Mouse (Mus musculus): Measurements from ENCODE around the gene Bnc1. TPM values are rescaled to one million over a fixed set of nuclear protein-coding genes. Genes with fewer than 3 reads are reported as not detected.

Bnc1 gene
- polyA plus RNA-seq, 1 experiment, result 0.07 TPM

DNA sequence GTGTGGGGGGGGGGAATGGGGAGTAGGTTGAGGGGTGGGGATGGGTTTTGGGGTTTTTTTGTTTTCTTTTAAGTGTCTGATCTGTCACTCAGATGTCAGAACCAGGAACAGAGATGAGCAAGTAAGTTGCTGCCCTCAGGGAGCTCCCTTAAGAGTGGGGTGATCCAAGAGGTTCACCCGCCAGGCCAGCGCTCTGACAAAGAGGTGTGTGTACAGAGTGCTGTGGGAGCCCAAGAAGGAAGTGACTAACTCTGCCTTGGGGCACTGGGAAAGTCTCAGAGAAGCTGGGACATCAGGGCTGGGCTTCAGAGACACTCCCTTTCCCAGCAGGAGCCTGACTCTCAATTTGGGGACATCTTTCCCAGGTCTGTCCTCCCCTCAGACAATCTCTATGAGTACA is 25.9 kb upstream of the Bnc1 start:
- TF ChIP-seq CTCF (IDR thresholded peaks at IDR 0.05; ENCODE audit: extremely low read depth, insufficient read depth, insufficient read length, insufficient replicate concordance) (no peak), POLR2A (IDR thresholded peaks at IDR 0.05; ENCODE audit: low read depth, low read length) (no peak)
- H3K4me3 ChIP-seq (ENCODE audit: extremely low read depth, insufficient read depth, insufficient read length), result no peak overlapping the region
- DNase-seq (ENCODE audit: low read depth in 1 of 2, low spot score in 2 of 2), result no peak
- WGBS, result 65% methylated on average over 2 of the region's 2 CpGs
- no peaks in the 10 kb centered on the region for H3K36me3 ChIP-seq (ENCODE audit: control insufficient read depth, insufficient read depth, low read length)
- H3K4me1 ChIP-seq (ENCODE audit: control insufficient read depth, insufficient read depth, insufficient read length), result peaks cover 4% of the 10 kb centered on the region; the same call in 1 of the 2 replicates
- H3K27ac ChIP-seq (ENCODE audit: insufficient read depth, low read length), result no peak overlapping the region
- peaks cover 1% of the 10 kb centered on the region; the same call in 1 of the 2 replicates for H3K27me3 ChIP-seq (ENCODE audit: control insufficient read depth, insufficient read depth, low read length)

DNA sequence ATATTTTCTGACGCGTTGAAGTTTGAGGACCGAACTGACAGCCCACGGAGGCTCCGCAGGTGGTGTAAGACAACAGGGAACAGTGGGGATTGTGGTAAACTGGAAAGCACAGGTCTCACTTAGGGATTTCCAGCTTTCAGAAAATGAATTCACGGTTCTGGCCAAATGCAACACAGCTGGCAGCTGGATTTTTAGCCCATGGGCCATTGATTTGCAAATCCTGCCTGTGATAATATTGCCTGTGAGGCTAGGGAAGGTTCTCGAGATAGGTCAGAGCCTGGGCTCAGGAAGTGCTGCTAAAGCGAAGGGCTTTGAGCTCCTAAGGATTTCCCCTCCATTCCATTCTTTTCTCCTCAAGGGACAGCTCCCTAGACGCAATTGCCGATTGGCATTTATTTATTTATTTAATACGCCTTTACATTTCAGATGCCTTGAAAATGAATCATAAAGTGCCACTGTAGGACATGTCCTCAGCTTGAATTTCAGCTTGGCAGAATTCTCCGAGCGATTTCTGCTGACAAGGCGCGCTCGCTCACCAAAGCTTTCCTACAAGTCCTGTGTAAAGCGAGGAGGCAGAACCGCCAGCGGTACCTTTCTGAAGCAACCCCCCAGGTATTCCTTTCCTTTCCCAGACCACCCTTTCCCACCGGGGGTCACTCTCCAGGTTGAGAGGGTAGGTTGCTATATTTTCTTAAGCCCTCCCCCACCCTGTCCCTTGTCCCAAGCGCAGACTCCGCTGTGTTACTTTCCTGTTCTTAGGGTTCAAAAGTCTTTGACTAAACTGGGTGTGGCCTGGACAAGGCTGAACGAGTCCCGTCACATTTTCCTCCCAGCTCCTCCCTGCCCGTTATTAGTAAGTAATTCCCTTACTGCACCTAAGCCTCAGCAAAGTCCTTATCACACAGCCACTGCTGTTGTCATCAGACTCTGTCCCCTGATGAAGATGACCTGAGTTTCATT is 24.9 kb upstream of the Bnc1 start:
- Histone ChIP-seq H3K36me3 (ENCODE audit: control insufficient read depth, insufficient read depth, low read length) (no peaks in the 10 kb centered on the region), H3K4me1 (ENCODE audit: control insufficient read depth, insufficient read depth, insufficient read length) (peaks cover 4% of the 10 kb centered on the region; the same call in 1 of the 2 replicates), H3K27me3 (ENCODE audit: control insufficient read depth, insufficient read depth, low read length) (peaks cover 1% of the 10 kb centered on the region; the same call in 1 of the 2 replicates), H3K4me3 (ENCODE audit: extremely low read depth, insufficient read depth, insufficient read length) (no peak overlapping the region), H3K27ac (ENCODE audit: insufficient read depth, low read length) (no peak overlapping the region)
- TF ChIP-seq CTCF (IDR thresholded peaks at IDR 0.05; ENCODE audit: extremely low read depth, insufficient read depth, insufficient read length, insufficient replicate concordance), result no peak
- TF ChIP-seq POLR2A (IDR thresholded peaks at IDR 0.05; ENCODE audit: low read depth, low read length), result no peak
- DNase-seq (ENCODE audit: low read depth in 1 of 2, low spot score in 2 of 2), result peak in 1 of 2 experiments; percentile 21
- WGBS, result 21% methylated on average over 25 of the region's 25 CpGs

DNA sequence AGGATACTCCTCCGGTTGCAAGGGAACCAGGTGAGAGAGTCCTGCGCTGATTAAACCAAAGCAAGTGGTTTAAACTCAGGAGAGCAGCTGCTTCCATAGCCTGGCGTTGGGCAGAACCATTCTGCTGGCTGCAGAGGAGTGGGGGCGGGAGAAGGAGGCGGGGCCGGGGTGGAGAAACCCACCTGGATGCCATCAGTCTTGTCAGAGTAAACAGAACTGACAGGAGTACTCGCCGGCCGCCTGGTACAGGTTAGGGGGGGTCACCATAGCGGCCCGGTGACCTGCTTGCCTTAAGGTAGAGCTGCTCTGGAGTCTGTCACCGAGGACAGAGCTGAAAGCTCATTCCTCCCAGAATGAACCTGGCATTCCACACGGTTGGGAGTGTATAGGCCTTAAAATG is 20.4 kb upstream of the Bnc1 start:
- Histone ChIP-seq H3K36me3 (ENCODE audit: control insufficient read depth, insufficient read depth, low read length) (no peaks in the 10 kb centered on the region), H3K27ac (ENCODE audit: insufficient read depth, low read length) (no peak overlapping the region), H3K27me3 (ENCODE audit: control insufficient read depth, insufficient read depth, low read length) (peaks cover 1% of the 10 kb centered on the region; the same call in 1 of the 2 replicates), H3K4me3 (ENCODE audit: extremely low read depth, insufficient read depth, insufficient read length) (no peak overlapping the region), H3K4me1 (ENCODE audit: control insufficient read depth, insufficient read depth, insufficient read length) (peaks cover 4% of the 10 kb centered on the region; the same call in 1 of the 2 replicates)
- TF ChIP-seq POLR2A (IDR thresholded peaks at IDR 0.05; ENCODE audit: low read depth, low read length) (no peak), CTCF (IDR thresholded peaks at IDR 0.05; ENCODE audit: extremely low read depth, insufficient read depth, insufficient read length, insufficient replicate concordance) (no peak)
- WGBS, result 62% methylated on average over 13 of the region's 13 CpGs
- no peak for DNase-seq (ENCODE audit: low read depth in 1 of 2, low spot score in 2 of 2)

DNA sequence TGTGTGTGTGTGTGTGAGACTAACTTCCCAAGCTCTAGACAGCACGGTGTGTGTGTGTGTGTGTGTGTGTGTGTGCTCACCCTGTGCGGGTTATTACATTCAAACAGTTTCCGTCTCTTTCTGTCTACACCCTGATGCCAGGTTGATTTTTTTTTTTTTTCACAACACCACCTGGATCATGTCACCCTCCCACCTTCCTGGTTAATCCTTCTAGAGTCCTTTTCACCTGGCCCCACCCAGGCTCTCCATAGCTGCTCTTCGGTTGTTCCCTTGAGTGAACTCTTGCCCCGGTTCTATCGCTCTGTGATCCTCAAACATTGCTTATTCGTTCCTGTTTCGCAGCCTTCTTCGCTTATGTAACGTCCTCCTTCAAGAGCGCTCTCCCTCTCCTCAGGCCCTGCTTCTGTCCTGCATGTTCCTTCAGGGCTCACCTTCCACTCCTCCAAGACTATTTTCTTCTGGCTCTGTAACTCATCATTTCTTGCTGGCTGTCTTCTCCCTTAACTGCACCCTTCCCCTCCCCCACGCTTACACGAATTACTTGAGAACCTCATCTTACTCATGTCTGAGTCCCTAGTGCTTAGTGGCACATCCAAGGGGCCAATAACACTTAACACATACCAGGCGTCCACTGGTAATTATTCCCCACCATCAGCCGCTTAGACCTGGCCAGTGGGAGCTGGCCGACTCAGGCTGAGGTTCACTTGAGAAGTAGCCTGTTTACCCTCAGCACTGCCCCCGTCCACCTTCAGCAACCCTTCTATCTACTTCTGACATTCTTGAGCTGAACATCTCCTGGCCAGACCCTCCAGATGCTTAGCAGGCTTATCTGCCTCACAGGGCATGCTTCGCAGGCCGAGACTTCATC is 19.7 kb upstream of the Bnc1 start:
- no peak overlapping the region for H3K4me3 ChIP-seq (ENCODE audit: extremely low read depth, insufficient read depth, insufficient read length)
- TF ChIP-seq CTCF (IDR thresholded peaks at IDR 0.05; ENCODE audit: extremely low read depth, insufficient read depth, insufficient read length, insufficient replicate concordance), result no peak
- no peak for TF ChIP-seq POLR2A (IDR thresholded peaks at IDR 0.05; ENCODE audit: low read depth, low read length)
- no peak overlapping the region for H3K27ac ChIP-seq (ENCODE audit: insufficient read depth, low read length)
- H3K36me3 ChIP-seq (ENCODE audit: control insufficient read depth, insufficient read depth, low read length), result no peaks in the 10 kb centered on the region
- no peaks in the 10 kb centered on the region for H3K4me1 ChIP-seq (ENCODE audit: control insufficient read depth, insufficient read depth, insufficient read length)
- 73% methylated on average over 19 of the region's 19 CpGs for WGBS
- no peak for DNase-seq (ENCODE audit: low read depth in 1 of 2, low spot score in 2 of 2)
- H3K27me3 ChIP-seq (ENCODE audit: control insufficient read depth, insufficient read depth, low read length), result peaks cover under 1% of the 10 kb centered on the region; the same call in 1 of the 2 replicates

DNA sequence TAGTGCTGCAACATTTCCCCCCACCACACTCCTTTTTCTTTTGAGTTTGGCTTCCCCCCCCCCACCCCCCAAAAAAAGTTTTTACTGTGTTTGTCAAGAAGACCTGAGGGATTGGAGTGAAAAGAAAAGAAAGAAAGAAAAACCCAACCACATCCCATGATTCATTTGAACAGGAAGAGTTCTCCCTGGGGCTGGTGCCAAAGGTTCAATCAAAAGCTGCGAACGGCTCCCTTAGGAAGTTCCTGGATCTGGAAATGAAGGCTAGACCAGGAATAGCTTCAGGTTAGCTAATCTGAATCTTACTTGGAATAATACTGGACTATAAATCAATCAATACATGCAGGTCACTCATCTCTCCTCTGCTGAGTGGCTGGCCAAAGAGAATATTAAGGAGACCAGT is 15.1 kb upstream of the Bnc1 start:
- no peaks in the 10 kb centered on the region for H3K36me3 ChIP-seq (ENCODE audit: control insufficient read depth, insufficient read depth, low read length)
- H3K4me1 ChIP-seq (ENCODE audit: control insufficient read depth, insufficient read depth, insufficient read length), result no peaks in the 10 kb centered on the region
- no peak for DNase-seq (ENCODE audit: low read depth in 1 of 2, low spot score in 2 of 2)
- H3K27ac ChIP-seq (ENCODE audit: insufficient read depth, low read length), result no peak overlapping the region
- H3K27me3 ChIP-seq (ENCODE audit: control insufficient read depth, insufficient read depth, low read length), result no peaks in the 10 kb centered on the region
- no peak for TF ChIP-seq CTCF (IDR thresholded peaks at IDR 0.05; ENCODE audit: extremely low read depth, insufficient read depth, insufficient read length, insufficient replicate concordance)
- no peak for TF ChIP-seq POLR2A (IDR thresholded peaks at IDR 0.05; ENCODE audit: low read depth, low read length)
- H3K4me3 ChIP-seq (ENCODE audit: extremely low read depth, insufficient read depth, insufficient read length), result no peak overlapping the region
- WGBS, result 89% methylated on average over 2 of the region's 2 CpGs

DNA sequence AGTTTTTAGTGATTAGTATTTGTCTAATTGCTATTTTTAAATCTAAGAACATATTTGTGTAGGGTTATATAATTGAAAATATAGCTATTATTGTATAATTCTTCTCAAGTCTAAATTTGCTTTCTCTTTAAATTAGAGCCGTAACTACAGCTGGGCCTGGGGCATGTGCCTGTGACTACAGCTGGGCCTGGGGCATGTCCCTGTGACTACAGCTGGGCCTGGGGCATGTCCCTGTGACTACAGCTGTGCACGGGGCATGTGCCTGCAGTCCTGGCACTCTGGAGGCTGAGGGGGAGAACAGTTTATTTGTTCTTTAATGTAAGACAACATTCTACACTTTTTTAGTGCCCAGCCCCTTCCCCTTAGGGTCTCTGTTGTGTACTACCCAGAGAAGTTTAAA is 12.1 kb upstream of the Bnc1 start:
- Histone ChIP-seq H3K27ac (ENCODE audit: insufficient read depth, low read length) (no peak overlapping the region), H3K27me3 (ENCODE audit: control insufficient read depth, insufficient read depth, low read length) (no peaks in the 10 kb centered on the region), H3K4me3 (ENCODE audit: extremely low read depth, insufficient read depth, insufficient read length) (no peak overlapping the region), H3K4me1 (ENCODE audit: control insufficient read depth, insufficient read depth, insufficient read length) (no peaks in the 10 kb centered on the region), H3K36me3 (ENCODE audit: control insufficient read depth, insufficient read depth, low read length) (no peaks in the 10 kb centered on the region)
- no peak for DNase-seq (ENCODE audit: low read depth in 1 of 2, low spot score in 2 of 2)
- TF ChIP-seq POLR2A (IDR thresholded peaks at IDR 0.05; ENCODE audit: low read depth, low read length) (no peak), CTCF (IDR thresholded peaks at IDR 0.05; ENCODE audit: extremely low read depth, insufficient read depth, insufficient read length, insufficient replicate concordance) (no peak)
- 43% methylated on average over 2 of the region's 2 CpGs for WGBS
